Mouse (Mus musculus): Measurements from ENCODE around the gene Hmg20b. TPM values are rescaled to one million over a fixed set of nuclear protein-coding genes. Genes with fewer than 3 reads are reported as not detected.

Hmg20b gene
- polyA plus RNA-seq, 1 experiment from 2014 or later, result 72.2 TPM

DNA sequence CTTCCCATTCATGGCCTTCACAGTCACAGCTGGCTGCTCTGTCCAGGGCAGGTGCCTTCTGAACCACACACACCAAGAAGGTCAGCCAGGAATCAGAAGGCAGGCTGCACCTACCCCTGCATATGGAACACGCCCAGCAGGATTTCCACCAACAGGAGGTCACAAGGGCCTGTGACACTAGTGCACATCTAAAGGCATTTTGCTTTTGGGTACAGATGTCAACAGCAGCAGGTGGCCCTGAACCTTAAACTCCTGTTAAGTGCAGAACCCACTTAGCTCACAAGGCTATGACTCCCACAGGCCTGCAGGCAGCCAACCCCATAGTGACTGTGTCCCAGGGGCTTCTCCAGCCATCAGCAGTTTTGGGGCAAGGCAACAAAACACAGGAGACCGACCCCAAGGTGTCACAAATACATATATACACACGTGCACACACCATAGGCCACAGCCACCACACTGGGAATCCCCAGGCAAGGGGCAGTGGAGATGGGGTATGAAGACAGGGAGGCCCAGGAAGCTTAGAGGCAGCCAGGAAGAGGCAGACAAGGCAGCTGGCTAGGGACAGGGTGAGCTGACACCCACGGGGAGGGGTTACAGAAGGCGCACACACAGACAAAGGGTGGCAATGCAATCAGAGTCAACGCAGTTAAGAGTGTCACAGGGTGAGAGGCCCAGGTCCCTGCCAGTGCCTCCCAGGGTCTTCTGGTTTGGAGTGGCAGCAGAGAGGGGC is 16.4 kb upstream of the Hmg20b start:
- 69% methylated on average over 6 of the region's 6 CpGs for WGBS
- Histone ChIP-seq H3K27ac (replicated peaks) (peak overlapping the region; percentile 82), H3K9me3 (ENCODE audit: control insufficient read depth, low read length) (no peaks in the 10 kb centered on the region), H3K4me2 (replicated peaks; ENCODE audit: low read depth) (no peak overlapping the region), H3K9ac (ENCODE audit: low read length) (no peak overlapping the region), H3K36me3 (ENCODE audit: control insufficient read depth, insufficient read depth, low read length) (peaks cover 38% of the 10 kb centered on the region), H3K27me3 (ENCODE audit: control insufficient read depth, insufficient read depth, low read length) (no peaks in the 10 kb centered on the region), H3K4me3 (ENCODE audit: low read depth, low read length) (no peak overlapping the region), H3K4me1 (replicated peaks; ENCODE audit: control insufficient read depth, insufficient read depth) (peaks cover 4% of the 10 kb centered on the region; the same call in 1 of the 2 replicates)
- no peak; the same call in 1 of the 2 replicates for ATAC-seq (ENCODE audit: low FRiP score, low TSS enrichment)
- no peak for DNase-seq (ENCODE audit: low spot score)
- TF ChIP-seq EP300 (optimal IDR thresholded peaks at IDR 0.05) (no peak), CTCF (IDR thresholded peaks at IDR 0.05; ENCODE audit: low read depth) (no peak)

DNA sequence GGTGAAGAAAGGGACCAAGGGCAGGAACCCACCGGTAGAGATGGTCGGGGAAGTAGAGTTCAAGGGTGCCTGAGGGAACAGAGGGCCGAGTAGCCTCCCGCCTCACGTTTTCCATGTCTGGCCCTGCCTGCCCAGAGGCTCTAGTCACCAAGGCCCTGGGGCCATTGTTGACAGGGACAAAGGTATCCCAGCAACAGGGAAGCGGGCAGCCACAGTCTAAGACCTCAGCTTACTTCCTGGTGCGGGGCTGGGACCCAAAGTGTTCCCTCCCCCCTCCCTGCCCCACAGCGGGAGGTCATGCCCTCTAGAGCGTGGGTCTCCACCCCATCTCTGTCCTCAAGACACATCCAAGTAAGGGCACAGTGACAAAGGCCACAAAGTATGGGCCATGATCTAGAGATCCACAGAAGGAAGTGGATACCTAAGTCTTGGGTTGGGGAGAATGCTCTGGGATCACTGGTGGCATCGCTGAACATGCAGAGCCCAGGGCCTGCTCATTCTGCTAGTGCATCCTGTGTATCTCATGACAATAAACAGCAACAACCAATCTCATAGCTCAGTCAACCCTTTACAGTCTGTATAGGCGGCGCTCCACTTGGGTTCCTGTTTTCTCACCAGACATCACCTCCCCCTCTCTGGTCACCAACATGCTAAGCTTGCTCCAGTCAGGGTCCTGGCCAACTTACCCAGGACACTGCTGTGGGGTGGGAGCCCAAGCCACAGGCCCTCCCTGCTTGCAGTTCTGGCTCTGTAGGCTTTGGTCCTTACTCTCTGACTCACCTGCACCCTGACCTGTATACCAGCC is 15.6 kb upstream of the Hmg20b start, which contains the start of gene 4930404N11Rik:
Gene 4930404N11Rik (minus strand): TSS at position 145 of the 805 bp plus-strand sequence.
- Histone ChIP-seq H3K9me3 (ENCODE audit: control insufficient read depth, low read length) (no peaks in the 10 kb centered on the region), H3K4me1 (replicated peaks; ENCODE audit: control insufficient read depth, insufficient read depth) (peaks cover 4% of the 10 kb centered on the region; the same call in 1 of the 2 replicates), H3K27ac (replicated peaks) (peak within 1 kb of the TSS; percentile 82), H3K36me3 (ENCODE audit: control insufficient read depth, insufficient read depth, low read length) (peaks cover 35% of the 10 kb centered on the region), H3K27me3 (ENCODE audit: control insufficient read depth, insufficient read depth, low read length) (no peaks in the 10 kb centered on the region), H3K9ac (ENCODE audit: low read length) (peak within 1 kb of the TSS; percentile 60), H3K4me3 (ENCODE audit: low read depth, low read length) (peak within 1 kb of the TSS; percentile 35), H3K4me2 (replicated peaks; ENCODE audit: low read depth) (peak within 1 kb of the TSS; percentile 59)
- ATAC-seq (ENCODE audit: low FRiP score, low TSS enrichment) (peak; percentile 38), DNase-seq (ENCODE audit: low spot score) (peak; percentile 68)
- 30% methylated on average over 12 of the region's 12 CpGs for whole genome bisulfite sequencing
- TF ChIP-seq CTCF (IDR thresholded peaks at IDR 0.05; ENCODE audit: low read depth) (no peak), EP300 (optimal IDR thresholded peaks at IDR 0.05) (no peak)

DNA sequence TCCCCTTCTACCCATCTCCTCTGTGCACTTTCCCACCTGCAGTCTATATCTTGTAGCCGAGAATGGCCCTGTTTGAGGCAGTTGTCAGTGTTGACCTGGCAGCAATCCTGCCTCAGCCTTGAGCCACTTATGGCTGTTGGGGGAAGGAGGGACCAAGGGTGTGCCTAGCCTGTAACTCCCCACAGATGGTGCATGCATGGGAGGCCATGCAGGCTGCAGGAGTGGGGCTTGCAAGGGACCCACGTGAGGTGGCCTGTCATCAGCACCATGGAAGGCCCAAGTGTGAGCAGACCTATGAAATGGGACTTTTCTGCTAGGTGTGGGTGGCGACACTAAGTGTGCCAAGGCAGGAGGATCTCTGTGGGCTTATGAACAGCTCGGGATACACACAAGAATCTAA is 14.8 kb upstream of the Hmg20b start:
- H3K4me1 ChIP-seq (replicated peaks; ENCODE audit: control insufficient read depth, insufficient read depth), result peaks cover 4% of the 10 kb centered on the region
- peak; percentile 1; the same call in 1 of the 2 replicates for ATAC-seq (ENCODE audit: low FRiP score, low TSS enrichment)
- WGBS, result 30% methylated on average over 4 of the region's 4 CpGs
- H3K9ac ChIP-seq (ENCODE audit: low read length), result peak overlapping the region; percentile 60
- no peaks in the 10 kb centered on the region for H3K9me3 ChIP-seq (ENCODE audit: control insufficient read depth, low read length)
- peak overlapping the region; percentile 59 for H3K4me2 ChIP-seq (replicated peaks; ENCODE audit: low read depth)
- H3K27ac ChIP-seq (replicated peaks), result peak overlapping the region; percentile 82
- H3K4me3 ChIP-seq (ENCODE audit: low read depth, low read length), result no peak overlapping the region
- no peaks in the 10 kb centered on the region for H3K27me3 ChIP-seq (ENCODE audit: control insufficient read depth, insufficient read depth, low read length)
- TF ChIP-seq EP300 (optimal IDR thresholded peaks at IDR 0.05) (no peak), CTCF (IDR thresholded peaks at IDR 0.05; ENCODE audit: low read depth) (no peak)
- no peak for DNase-seq (ENCODE audit: low spot score)
- H3K36me3 ChIP-seq (ENCODE audit: control insufficient read depth, insufficient read depth, low read length), result peaks cover 27% of the 10 kb centered on the region

DNA sequence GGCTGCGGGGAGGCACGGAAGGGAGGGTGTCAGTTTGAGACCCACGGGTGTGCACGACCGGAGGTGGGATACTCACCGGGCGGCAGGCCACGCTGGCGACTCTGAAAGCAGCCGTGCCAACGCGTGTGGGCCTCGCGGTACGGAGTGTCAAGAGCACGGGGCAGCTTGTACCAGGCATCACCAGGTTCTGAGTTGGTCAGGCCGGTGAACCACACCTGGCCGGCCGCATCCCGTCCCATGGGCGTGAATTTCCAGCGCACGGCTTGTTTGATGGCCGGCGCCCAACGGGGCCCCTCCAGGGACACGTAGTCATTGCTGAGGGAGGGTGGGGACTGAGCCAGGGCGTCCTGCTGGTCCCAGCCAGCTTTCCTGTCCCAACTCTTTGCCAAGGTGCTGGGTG is 14.4 kb upstream of the Hmg20b start:
- WGBS, result 8% methylated on average over 28 of the region's 28 CpGs
- peak overlapping the region; percentile 82 for H3K27ac ChIP-seq (replicated peaks)
- peak overlapping the region; percentile 59 for H3K4me2 ChIP-seq (replicated peaks; ENCODE audit: low read depth)
- peaks cover 23% of the 10 kb centered on the region for H3K36me3 ChIP-seq (ENCODE audit: control insufficient read depth, insufficient read depth, low read length)
- peaks cover 4% of the 10 kb centered on the region for H3K4me1 ChIP-seq (replicated peaks; ENCODE audit: control insufficient read depth, insufficient read depth)
- H3K9me3 ChIP-seq (ENCODE audit: control insufficient read depth, low read length), result no peaks in the 10 kb centered on the region
- ATAC-seq (ENCODE audit: low FRiP score, low TSS enrichment) (peak; percentile 43), DNase-seq (ENCODE audit: low spot score) (peak; percentile 88)
- H3K4me3 ChIP-seq (ENCODE audit: low read depth, low read length), result peak overlapping the region; percentile 35
- H3K27me3 ChIP-seq (ENCODE audit: control insufficient read depth, insufficient read depth, low read length), result no peaks in the 10 kb centered on the region
- TF ChIP-seq EP300 (optimal IDR thresholded peaks at IDR 0.05), result no peak
- TF ChIP-seq CTCF (IDR thresholded peaks at IDR 0.05; ENCODE audit: low read depth), result no peak
- H3K9ac ChIP-seq (ENCODE audit: low read length), result peak overlapping the region; percentile 60

DNA sequence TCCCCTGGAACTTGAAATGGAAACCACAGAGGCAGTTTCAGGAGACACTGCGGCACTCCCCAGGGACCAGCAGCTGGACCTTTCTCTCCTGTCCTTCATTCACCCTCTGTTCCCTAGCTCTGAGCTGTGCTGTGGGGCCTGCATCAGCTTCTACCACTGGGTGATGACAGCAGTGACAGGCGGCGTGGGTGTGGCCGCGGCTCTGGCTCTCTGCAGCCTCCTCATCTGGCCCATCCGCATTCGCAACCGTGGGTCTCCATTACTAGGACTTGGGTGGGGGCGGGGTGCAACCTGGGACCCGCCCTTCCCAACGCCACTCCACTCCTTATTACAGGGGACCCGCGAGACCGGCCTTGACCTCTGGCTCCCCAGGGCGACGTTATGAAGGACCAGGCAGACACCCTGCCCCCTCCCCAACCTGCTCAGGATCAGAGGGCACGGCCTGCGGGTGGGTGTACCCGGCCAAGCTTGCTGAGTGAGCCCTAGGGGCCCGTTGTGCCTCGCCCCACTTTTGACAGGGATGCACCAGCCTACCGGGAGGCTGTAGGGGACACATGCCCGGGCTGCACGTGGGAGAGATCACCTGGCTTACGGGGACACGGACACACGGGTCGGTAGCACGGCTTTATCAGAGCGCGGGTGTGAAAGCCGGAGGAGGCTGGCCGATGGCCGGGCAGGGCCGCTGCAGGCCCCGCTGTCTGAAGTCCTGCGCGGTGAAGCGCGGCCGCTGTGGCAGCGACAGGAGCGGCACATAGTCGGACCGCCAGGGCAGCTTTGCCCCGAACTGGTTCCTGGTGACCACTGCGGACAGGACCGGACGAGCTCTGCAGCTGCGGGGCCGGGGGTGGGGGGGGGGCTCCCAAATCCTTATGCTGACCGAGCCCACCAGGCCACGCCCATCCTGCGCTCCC is 13.4 kb upstream of the Hmg20b start:
- DNase-seq (ENCODE audit: low spot score) (no peak), ATAC-seq (ENCODE audit: low FRiP score, low TSS enrichment) (no peak)
- H3K9ac ChIP-seq (ENCODE audit: low read length), result peak overlapping the region; percentile 60
- no peaks in the 10 kb centered on the region for H3K27me3 ChIP-seq (ENCODE audit: control insufficient read depth, insufficient read depth, low read length)
- peak overlapping the region; percentile 35 for H3K4me3 ChIP-seq (ENCODE audit: low read depth, low read length)
- H3K4me2 ChIP-seq (replicated peaks; ENCODE audit: low read depth), result peak overlapping the region; percentile 59
- peaks cover 14% of the 10 kb centered on the region for H3K36me3 ChIP-seq (ENCODE audit: control insufficient read depth, insufficient read depth, low read length)
- 13% methylated on average over 54 of the region's 54 CpGs for WGBS
- no peak for TF ChIP-seq EP300 (optimal IDR thresholded peaks at IDR 0.05)
- TF ChIP-seq CTCF (IDR thresholded peaks at IDR 0.05; ENCODE audit: low read depth), result no peak
- H3K27ac ChIP-seq (replicated peaks), result peak overlapping the region; percentile 82
- H3K4me1 ChIP-seq (replicated peaks; ENCODE audit: control insufficient read depth, insufficient read depth), result peaks cover 4% of the 10 kb centered on the region
- H3K9me3 ChIP-seq (ENCODE audit: control insufficient read depth, low read length), result no peaks in the 10 kb centered on the region
